ENCODE assay signal across 14 mouse cellular contexts in genomic region chr3:136456471-136457117, GRCm38 (mm10).
DNase-seq lines count a peak whose midpoint lies in the region; ATAC-seq and TF ChIP-seq lines count a peak whose summit lies in the region.
"Had no signal": no experiment of that assay in that cellular context is flagged by ENCODE, and none has a peak within 500 bp of the region (broad histone marks: within the 10 kb centered on the region; RNA-seq: fewer than 3 reads in every experiment).

No protein-coding gene starts in this region.

- H3K9ac ChIP-seq in embryonic facial prominence, embryonic 11.5 days (replicated peaks; ENCODE audit: low read length) = no peak overlapping the region
- no peak overlapping the region for H3K9ac ChIP-seq in hindbrain, embryonic 11.5 days (ENCODE audit: low read depth, low read length)
- H3K9ac ChIP-seq: heart, embryonic 13.5 days; lung, embryonic 15.5 days had no signal

- no peaks in the 10 kb centered on the region for H3K9me3 ChIP-seq in embryonic facial prominence, embryonic 11.5 days (replicated peaks; ENCODE audit: control insufficient read depth, low read length)
- no peaks in the 10 kb centered on the region for H3K9me3 ChIP-seq in embryonic facial prominence, embryonic 10.5 days
- H3K9me3 ChIP-seq in hindbrain, embryonic 11.5 days (ENCODE audit: control insufficient read depth, low read length) = no peaks in the 10 kb centered on the region
- no peaks in the 10 kb centered on the region for H3K9me3 ChIP-seq in midbrain, embryonic 10.5 days (replicated peaks)
- H3K9me3 ChIP-seq: G1E; heart, embryonic 13.5 days; lung, embryonic 15.5 days had no signal

- H3K27me3 ChIP-seq in embryonic facial prominence, embryonic 11.5 days (ENCODE audit: control insufficient read depth, insufficient read depth, low read length) = no peaks in the 10 kb centered on the region
- no peaks in the 10 kb centered on the region for H3K27me3 ChIP-seq in embryonic facial prominence, embryonic 10.5 days (replicated peaks; ENCODE audit: low read depth, poor library complexity, severe bottlenecking)
- H3K27me3 ChIP-seq in hindbrain, embryonic 11.5 days (ENCODE audit: control insufficient read depth, insufficient read depth, low read length) = no peaks in the 10 kb centered on the region
- no peaks in the 10 kb centered on the region for H3K27me3 ChIP-seq in midbrain, embryonic 10.5 days (ENCODE audit: low read depth, poor library complexity, severe bottlenecking)
- H3K27me3 ChIP-seq: heart, embryonic 13.5 days; lung, embryonic 15.5 days had no signal

- H3K4me1 ChIP-seq in embryonic facial prominence, embryonic 11.5 days (ENCODE audit: control insufficient read depth, insufficient read depth, low read length) = no peaks in the 10 kb centered on the region
- 0 out of 2 replicates have a peak, but pooled peaks cover 3% of the 10 kb centered on the region for H3K4me1 ChIP-seq in embryonic facial prominence, embryonic 10.5 days
- H3K4me1 ChIP-seq in hindbrain, embryonic 11.5 days (replicated peaks; ENCODE audit: control insufficient read depth, insufficient read depth, low read length) = no peaks in the 10 kb centered on the region
- H3K4me1 ChIP-seq in midbrain, embryonic 10.5 days = peaks cover 14% of the 10 kb centered on the region
- H3K4me1 ChIP-seq: heart, embryonic 13.5 days; lung, embryonic 15.5 days had no signal

- intact Hi-C loops in left cerebral cortex, postnatal 36 days (cut with DNase I) = loop anchor here (10.0 kb wide), 1 partner anchor 208 kb away; no protein-coding TSS in a partner anchor

- no peak for TF ChIP-seq CTCF in brain, embryonic 14.5 days (IDR thresholded peaks at IDR 0.05; ENCODE audit: borderline replicate concordance, extremely low read depth, insufficient read depth, insufficient read length)

- no peak overlapping the region for H3K4me3 ChIP-seq in embryonic facial prominence, embryonic 11.5 days (ENCODE audit: low read depth, low read length)
- H3K4me3 ChIP-seq in embryonic facial prominence, embryonic 10.5 days = no peak overlapping the region
- no peak overlapping the region for H3K4me3 ChIP-seq in hindbrain, embryonic 11.5 days (ENCODE audit: low read depth, low read length)
- no peak overlapping the region for H3K4me3 ChIP-seq in midbrain, embryonic 10.5 days
- H3K4me3 ChIP-seq: heart, embryonic 13.5 days; lung, embryonic 15.5 days had no signal

- H3K27ac ChIP-seq in embryonic facial prominence, embryonic 11.5 days (replicated peaks; ENCODE audit: low read depth, low read length) = no peak overlapping the region
- no peak overlapping the region for H3K27ac ChIP-seq in embryonic facial prominence, embryonic 10.5 days (replicated peaks)
- H3K27ac ChIP-seq in hindbrain, embryonic 11.5 days (ENCODE audit: low read depth, low read length) = no peak overlapping the region
- peak overlapping the region; percentile 53 for H3K27ac ChIP-seq in midbrain, embryonic 10.5 days (replicated peaks)
- H3K27ac ChIP-seq: heart, embryonic 13.5 days; lung, embryonic 15.5 days had no signal

- 78% methylated on average over 10 of the region's 10 CpGs for WGBS in embryonic facial prominence, embryonic 11.5 days
- 79% methylated on average over 10 of the region's 10 CpGs for WGBS in embryonic facial prominence, embryonic 10.5 days
- WGBS in hindbrain, embryonic 11.5 days = 67% methylated on average over 10 of the region's 10 CpGs
- 72% methylated on average over 10 of the region's 10 CpGs for WGBS in midbrain, embryonic 10.5 days

- no peaks in the 10 kb centered on the region for H3K36me3 ChIP-seq in embryonic facial prominence, embryonic 11.5 days (replicated peaks; ENCODE audit: control insufficient read depth, insufficient read depth, low read depth, low read length)
- H3K36me3 ChIP-seq in embryonic facial prominence, embryonic 10.5 days (replicated peaks) = no peaks in the 10 kb centered on the region
- no peaks in the 10 kb centered on the region for H3K36me3 ChIP-seq in hindbrain, embryonic 11.5 days (ENCODE audit: control insufficient read depth, insufficient read depth, low read length)
- no peaks in the 10 kb centered on the region for H3K36me3 ChIP-seq in midbrain, embryonic 10.5 days
- H3K36me3 ChIP-seq: G1E; heart, embryonic 13.5 days; lung, embryonic 15.5 days had no signal

- no peak for TF ChIP-seq POLR2A in brain, embryonic 14.5 days (IDR thresholded peaks at IDR 0.05; ENCODE audit: borderline replicate concordance, extremely low read depth, insufficient read depth, insufficient read length, poor library complexity, severe bottlenecking)

- ATAC-seq in embryonic facial prominence, embryonic 11.5 days (replicated peaks; ENCODE audit: insufficient number of reproducible peaks, low FRiP score, low TSS enrichment, low read depth) = 0 out of 2 replicates have a peak, but pooled peaks have one; percentile 29
- peak; percentile 71 for ATAC-seq in hindbrain, embryonic 11.5 days (ENCODE audit: low FRiP score)
- ATAC-seq in megakaryocyte progenitor cell, adult 5-6 weeks (replicated peaks; ENCODE audit: poor library complexity) = no peak

- DNase-seq in embryonic facial prominence, embryonic 11.5 days (ENCODE audit: low spot score) = no peak
- DNase-seq in embryonic facial prominence, embryonic 10.5 days (ENCODE audit: low spot score) = no peak
- peak; percentile 80 for DNase-seq in brain, embryonic 14.5 days (ENCODE audit: low read depth)
- no peak for DNase-seq in hindbrain, embryonic 11.5 days (ENCODE audit: low spot score)
- no peak for DNase-seq in midbrain, embryonic 10.5 days (ENCODE audit: low spot score)
- DNase-seq in urinary bladder, postnatal 36 days (ENCODE audit: low spot score in 2 of 2) = no peak
- DNase-seq in left cerebral cortex, postnatal 36 days (ENCODE audit: low spot score in 2 of 2) = no peak
- DNase-seq: B cell, adult 2 months; gastrocnemius, postnatal 36 days; thymus, postnatal 36 days had no signal

- no peak overlapping the region for H3K4me2 ChIP-seq in embryonic facial prominence, embryonic 11.5 days (ENCODE audit: low read depth, low read length)
- no peak overlapping the region for H3K4me2 ChIP-seq in hindbrain, embryonic 11.5 days (replicated peaks; ENCODE audit: low read depth, low read length)
- H3K4me2 ChIP-seq: heart, embryonic 13.5 days; lung, embryonic 15.5 days had no signal
